Mouse (Mus musculus): ENCODE data around the gene Vps26c.

DNA sequence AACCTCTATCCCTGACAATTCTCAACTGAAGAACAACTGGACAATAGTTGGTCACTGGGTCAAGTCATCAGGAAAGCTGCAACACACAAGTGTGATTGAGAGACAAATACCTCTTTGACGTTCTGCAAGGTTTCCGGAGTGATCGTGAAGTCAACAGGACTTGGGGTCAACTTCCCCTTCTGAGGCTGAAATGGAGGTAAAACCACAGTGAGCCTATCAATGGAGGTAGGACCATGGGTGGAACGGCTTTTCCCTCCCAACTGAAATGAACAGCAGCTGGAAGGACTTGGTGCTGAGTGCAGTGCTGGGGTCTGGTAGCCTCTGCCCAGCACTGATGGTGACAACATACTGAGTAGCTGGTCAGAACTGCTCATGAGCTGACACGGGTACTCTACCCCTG is 22.4 kb downstream of the Vps26c start:
- TF ChIP-seq USF1 (IDR thresholded peaks at IDR 0.05; ENCODE audit: low read depth, low read length) (no peak), MAX (IDR thresholded peaks at IDR 0.05; ENCODE audit: low read length) (no peak), CHD1 (IDR thresholded peaks at IDR 0.05; ENCODE audit: low read depth, low read length) (no peak)
